7 mouse cellular contexts compared by ENCODE assay signal in genomic region chr2:181931077-181931815, GRCm38 (mm10). TPM values are rescaled to one million over a fixed set of nuclear protein-coding genes. Genes with fewer than 3 reads are reported as not detected.
DNase-seq lines count a peak whose midpoint lies in the region; ATAC-seq lines count a peak whose summit lies in the region.
"Not testable (repeated sequence)": the region's sequence is repeated elsewhere in the genome, so short reads cannot be mapped to it uniquely, and the experiment has no call there.

No protein-coding gene starts in this region.

- DNase-seq in R1 (ENCODE audit: low read depth, low spot score) = peak; percentile 81
- peak; percentile 48 to 53 for DNase-seq in cerebellum, postnatal 4 days (ENCODE audit: low spot score in 2 of 2)
- peak; percentile 39 for DNase-seq in gastrocnemius, adult 18-20 months (ENCODE audit: low spot score)
- DNase-seq in induced T-regulatory cell, adult 2 months (ENCODE audit: low read depth) = peak; percentile 71
- DNase-seq in left cerebral cortex, postnatal 10 days (ENCODE audit: extremely low spot score in 1 of 2, low spot score in 2 of 2) = peak; percentile 12 to 90
- peak; percentile 61 to 75 for DNase-seq in right cerebral cortex, postnatal 10 days (ENCODE audit: low spot score in 2 of 2)

- peak; percentile 67 for ATAC-seq in megakaryocyte, adult 5-6 weeks (ENCODE audit: poor library complexity, severe bottlenecking)

- intact Hi-C loops in left cerebral cortex, postnatal 10 days (cut with DNase I) = not testable (repeated sequence)

RNA-seq across cellular contexts. Expression of gene Gm14496, which starts 59.7 kb away (rescaled TPM):
- total RNA-seq in gastrocnemius, adult 18-20 months (2021) = not detected
- total RNA-seq in left cerebral cortex, postnatal 10 days (2021) = not detected
- not detected in 2 replicates for total RNA-seq in megakaryocyte, adult 5-6 weeks (2015)
- not detected in 2 replicates for total RNA-seq in megakaryocyte, adult 5-6 weeks (2017)

Comparison
In these comparisons a context has a peak if more than half of its experiments do, and no peak if none do; other contexts are left out.
1. Peak in every context shown above with its lines: DNase-seq and ATAC-seq.